Mouse (Mus musculus): ENCODE data around the gene Ide. TPM values are rescaled to one million over a fixed set of nuclear protein-coding genes. Genes with fewer than 3 reads are reported as not detected.

Ide gene
- polyA plus RNA-seq, 1 experiment from 2014 or later, result 30.5 TPM

DNA sequence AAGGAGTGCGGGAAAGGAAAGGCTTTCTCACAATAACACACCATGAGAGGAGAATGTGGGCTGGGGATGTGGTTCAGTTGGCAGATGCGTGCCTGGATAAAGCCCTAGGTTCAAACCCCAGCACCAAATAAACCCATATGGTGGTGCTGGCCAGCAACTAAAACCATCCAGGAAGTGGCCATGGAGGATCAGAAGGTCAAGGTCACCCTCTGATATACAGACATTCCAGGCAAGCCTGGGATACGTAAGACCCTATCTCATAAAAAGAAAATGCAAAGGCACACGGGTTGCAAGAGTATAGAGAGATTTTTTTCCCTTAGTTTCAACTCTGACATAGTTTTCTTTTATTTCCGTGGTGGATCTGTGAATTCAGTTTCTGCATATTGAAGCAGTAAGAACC, 3.3 kb upstream of the Ide start:
- H3K4me2 ChIP-seq (replicated peaks; ENCODE audit: low read depth), result no peak overlapping the region
- no peaks in the 10 kb centered on the region for H3K27me3 ChIP-seq (replicated peaks; ENCODE audit: control insufficient read depth, insufficient read depth, low read length)
- TF ChIP-seq CTCF (IDR thresholded peaks at IDR 0.05; ENCODE audit: low read depth), result no peak
- H3K4me1 ChIP-seq (replicated peaks; ENCODE audit: control insufficient read depth, insufficient read depth, low read length), result 0 out of 2 replicates have a peak, but pooled peaks cover 2% of the 10 kb centered on the region
- 68% methylated on average over 5 of the region's 5 CpGs for WGBS
- H3K36me3 ChIP-seq (ENCODE audit: control insufficient read depth, insufficient read depth), result no peaks in the 10 kb centered on the region
- no peaks in the 10 kb centered on the region for H3K9me3 ChIP-seq (ENCODE audit: control insufficient read depth)
- no peak overlapping the region for H3K4me3 ChIP-seq (ENCODE audit: low read depth, low read length)
- ATAC-seq, result no peak
- no peak overlapping the region for H3K27ac ChIP-seq (ENCODE audit: low read depth, low read length)
- no peak overlapping the region for H3K9ac ChIP-seq (ENCODE audit: low read depth, low read length)

- Histone ChIP-seq H3K9ac (ENCODE audit: low read depth, low read length) (no peak overlapping the region), H3K9me3 (ENCODE audit: control insufficient read depth) (no peaks in the 10 kb centered on the region), H3K4me1 (replicated peaks; ENCODE audit: control insufficient read depth, insufficient read depth, low read length) (0 out of 2 replicates have a peak, but pooled peaks cover 2% of the 10 kb centered on the region), H3K27ac (ENCODE audit: low read depth, low read length) (no peak overlapping the region), H3K36me3 (ENCODE audit: control insufficient read depth, insufficient read depth) (no peaks in the 10 kb centered on the region), H3K4me2 (replicated peaks; ENCODE audit: low read depth) (no peak overlapping the region), H3K27me3 (replicated peaks; ENCODE audit: control insufficient read depth, insufficient read depth, low read length) (no peaks in the 10 kb centered on the region), H3K4me3 (ENCODE audit: low read depth, low read length) (no peak overlapping the region)
- WGBS, result 68% methylated on average over 5 of the region's 5 CpGs
- ATAC-seq, result no peak
- TF ChIP-seq CTCF (IDR thresholded peaks at IDR 0.05; ENCODE audit: low read depth), result no peak
These were observed 2.8 kb upstream of the Ide start for GRCm38 (mm10) chr19:37340495-37340894.

DNA sequence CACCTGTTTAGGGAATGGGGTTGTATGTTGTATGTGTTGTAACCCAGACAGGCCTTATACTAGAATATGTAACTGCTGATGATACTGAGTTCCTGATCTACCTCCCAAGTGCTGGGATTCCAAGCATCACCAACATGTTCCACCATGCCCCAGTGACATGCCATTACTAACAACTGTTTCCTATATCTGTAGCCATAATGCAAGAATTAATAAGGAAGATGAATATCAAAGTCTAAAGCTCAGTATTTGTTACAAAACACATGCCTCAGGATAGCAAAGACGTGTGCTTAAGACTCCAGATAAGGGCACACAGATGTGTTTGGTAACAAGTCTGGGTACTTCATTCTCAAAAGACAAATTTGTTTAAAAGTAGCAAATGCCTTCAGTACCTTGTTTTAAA, 2.3 kb downstream of the Ide start:
- no peak for ATAC-seq
- Histone ChIP-seq H3K4me2 (replicated peaks; ENCODE audit: low read depth) (no peak overlapping the region), H3K27me3 (replicated peaks; ENCODE audit: control insufficient read depth, insufficient read depth, low read length) (no peaks in the 10 kb centered on the region), H3K9ac (ENCODE audit: low read depth, low read length) (no peak overlapping the region), H3K4me1 (replicated peaks; ENCODE audit: control insufficient read depth, insufficient read depth, low read length) (no peaks in the 10 kb centered on the region), H3K27ac (ENCODE audit: low read depth, low read length) (no peak overlapping the region), H3K4me3 (ENCODE audit: low read depth, low read length) (no peak overlapping the region), H3K9me3 (ENCODE audit: control insufficient read depth) (no peaks in the 10 kb centered on the region), H3K36me3 (ENCODE audit: control insufficient read depth, insufficient read depth) (no peaks in the 10 kb centered on the region)
- no peak for TF ChIP-seq CTCF (IDR thresholded peaks at IDR 0.05; ENCODE audit: low read depth)
- WGBS, result 51% methylated on average over 1 of the region's 1 CpGs

GRCm38 (mm10) chr19:37333357-37333756, 4.3 kb downstream of the Ide start:
- Histone ChIP-seq H3K36me3 (ENCODE audit: control insufficient read depth, insufficient read depth) (0 out of 2 replicates have a peak, but pooled peaks cover 8% of the 10 kb centered on the region), H3K9me3 (ENCODE audit: control insufficient read depth) (no peaks in the 10 kb centered on the region), H3K4me1 (replicated peaks; ENCODE audit: control insufficient read depth, insufficient read depth, low read length) (no peaks in the 10 kb centered on the region), H3K4me3 (ENCODE audit: low read depth, low read length) (no peak overlapping the region), H3K27me3 (replicated peaks; ENCODE audit: control insufficient read depth, insufficient read depth, low read length) (no peaks in the 10 kb centered on the region), H3K27ac (ENCODE audit: low read depth, low read length) (no peak overlapping the region), H3K4me2 (replicated peaks; ENCODE audit: low read depth) (no peak overlapping the region), H3K9ac (ENCODE audit: low read depth, low read length) (no peak overlapping the region)
- no peak for TF ChIP-seq CTCF (IDR thresholded peaks at IDR 0.05; ENCODE audit: low read depth)
- 68% methylated on average over 5 of the region's 5 CpGs for WGBS
- ATAC-seq, result peak; percentile 28; the same call in 1 of the 2 replicates

GRCm38 (mm10) chr19:37332726-37333125, 4.9 kb downstream of the Ide start:
- Histone ChIP-seq H3K36me3 (ENCODE audit: control insufficient read depth, insufficient read depth) (peaks cover 10% of the 10 kb centered on the region; the same call in 1 of the 2 replicates), H3K27ac (ENCODE audit: low read depth, low read length) (no peak overlapping the region), H3K4me3 (ENCODE audit: low read depth, low read length) (no peak overlapping the region), H3K9ac (ENCODE audit: low read depth, low read length) (no peak overlapping the region), H3K27me3 (replicated peaks; ENCODE audit: control insufficient read depth, insufficient read depth, low read length) (no peaks in the 10 kb centered on the region), H3K4me1 (replicated peaks; ENCODE audit: control insufficient read depth, insufficient read depth, low read length) (no peaks in the 10 kb centered on the region), H3K4me2 (replicated peaks; ENCODE audit: low read depth) (no peak overlapping the region), H3K9me3 (ENCODE audit: control insufficient read depth) (no peaks in the 10 kb centered on the region)
- 81% methylated on average over 4 of the region's 4 CpGs for WGBS
- TF ChIP-seq CTCF (IDR thresholded peaks at IDR 0.05; ENCODE audit: low read depth), result no peak
- no peak for ATAC-seq

DNA sequence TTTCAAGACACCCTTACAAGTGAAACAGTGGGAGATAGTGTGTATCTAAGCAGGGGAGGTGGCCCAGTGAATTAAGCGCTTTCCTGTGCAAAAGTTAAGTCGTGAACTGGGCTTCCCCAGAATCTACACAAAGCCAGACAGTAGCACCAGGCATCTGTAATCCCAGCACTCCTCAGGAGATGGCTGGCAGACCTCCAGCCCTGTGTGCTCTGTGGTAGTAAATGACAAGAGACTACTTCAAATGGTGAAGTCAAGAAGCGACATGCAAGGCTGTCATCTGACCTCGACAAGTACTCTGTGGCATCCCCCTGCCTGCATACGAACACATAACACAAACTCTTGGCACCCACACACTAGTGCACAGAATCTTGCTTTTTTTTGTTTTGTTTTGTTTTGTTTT, 10.4 kb downstream of the Ide start:
- Histone ChIP-seq H3K27me3 (replicated peaks; ENCODE audit: control insufficient read depth, insufficient read depth, low read length) (no peaks in the 10 kb centered on the region), H3K4me1 (replicated peaks; ENCODE audit: control insufficient read depth, insufficient read depth, low read length) (no peaks in the 10 kb centered on the region), H3K9me3 (ENCODE audit: control insufficient read depth) (no peaks in the 10 kb centered on the region), H3K4me3 (ENCODE audit: low read depth, low read length) (no peak overlapping the region), H3K27ac (ENCODE audit: low read depth, low read length) (no peak overlapping the region), H3K36me3 (ENCODE audit: control insufficient read depth, insufficient read depth) (peaks cover 16% of the 10 kb centered on the region; the same call in 1 of the 2 replicates), H3K9ac (ENCODE audit: low read depth, low read length) (no peak overlapping the region), H3K4me2 (replicated peaks; ENCODE audit: low read depth) (no peak overlapping the region)
- no peak for TF ChIP-seq CTCF (IDR thresholded peaks at IDR 0.05; ENCODE audit: low read depth)
- ATAC-seq, result no peak
- 84% methylated on average over 5 of the region's 5 CpGs for WGBS

GRCm38 (mm10) chr19:37323566-37323965, 14.1 kb downstream of the Ide start:
- Histone ChIP-seq H3K4me1 (replicated peaks; ENCODE audit: control insufficient read depth, insufficient read depth, low read length) (no peaks in the 10 kb centered on the region), H3K4me3 (ENCODE audit: low read depth, low read length) (no peak overlapping the region), H3K27ac (ENCODE audit: low read depth, low read length) (no peak overlapping the region), H3K9me3 (ENCODE audit: control insufficient read depth) (no peaks in the 10 kb centered on the region), H3K27me3 (replicated peaks; ENCODE audit: control insufficient read depth, insufficient read depth, low read length) (no peaks in the 10 kb centered on the region), H3K9ac (ENCODE audit: low read depth, low read length) (no peak overlapping the region), H3K4me2 (replicated peaks; ENCODE audit: low read depth) (no peak overlapping the region), H3K36me3 (ENCODE audit: control insufficient read depth, insufficient read depth) (peaks cover 11% of the 10 kb centered on the region; the same call in 1 of the 2 replicates)
- no peak for ATAC-seq
- TF ChIP-seq CTCF (IDR thresholded peaks at IDR 0.05; ENCODE audit: low read depth), result no peak
- WGBS, result 27% methylated on average over 3 of the region's 3 CpGs

Measured in intestine, postnatal 0 days (tissue).